Mouse (Mus musculus) G1E (cell line): ENCODE data around the gene Lrrc1. TPM values are rescaled to one million over a fixed set of nuclear protein-coding genes. Genes with fewer than 3 reads are reported as not detected.

Source experiments
- ATAC-seq: 2 replicates; pipeline ENCODE4 v1.8.0; 2016; ENCODE audit warnings: mild to moderate bottlenecking; ENCODE audit not compliant: insufficient number of reproducible peaks, poor library complexity, low FRiP score, severe bottlenecking; ENCODE audit errors: extremely low read depth
- DNase-seq: peaks from one replicate; pipeline ENCODE4 v3.0.0; 2012; ENCODE audit warnings: low spot score
- H3K27me3 ChIP-seq: 2 replicates; pipeline ENCODE4 v1.6.1; 2012; ENCODE audit warnings: mild to moderate bottlenecking, low read length, inconsistent platforms; ENCODE audit not compliant: insufficient read depth
- H3K36me3 ChIP-seq: replicated peaks from 2 replicates; pipeline ENCODE3; 2012; ENCODE audit warnings: mild to moderate bottlenecking, inconsistent platforms
- H3K4me1 ChIP-seq: 2 replicates; pipeline ENCODE4 v1.6.1; 2012; ENCODE audit warnings: low read depth, low read length, inconsistent platforms, mixed read lengths; ENCODE audit not compliant: insufficient read depth
- H3K4me3 ChIP-seq: 2 replicates; pipeline ENCODE4 v1.5.1; 2012; ENCODE audit warnings: low read depth, mild to moderate bottlenecking, inconsistent platforms, low read length, moderate library complexity, mixed read lengths
- H3K9me3 ChIP-seq: replicated peaks from 2 replicates; pipeline ENCODE4 v1.6.1; 2012; ENCODE audit warnings: inconsistent platforms
- CTCF ChIP-seq: IDR thresholded peaks from 2 replicates; pipeline ENCODE4 v1.5.1; 2012; ENCODE audit warnings: low read depth, low read length, inconsistent platforms, mixed read lengths
- GATA1 ChIP-seq: IDR thresholded peaks from 2 replicates; pipeline ENCODE4 v1.6.1; 2012; ENCODE audit warnings: borderline replicate concordance, low read length, inconsistent platforms, mixed read lengths
- GATA2 ChIP-seq: IDR thresholded peaks from 2 replicates; pipeline ENCODE4 v1.6.1; 2012; ENCODE audit warnings: low read depth, low read length, inconsistent platforms, borderline replicate concordance
- POLR2AphosphoS5 ChIP-seq: IDR thresholded peaks from 2 replicates; pipeline ENCODE4 v1.6.1; 2012; ENCODE audit warnings: low read depth, low read length, inconsistent platforms; ENCODE audit not compliant: insufficient replicate concordance
- TAL1 ChIP-seq: conservative IDR thresholded peaks from 2 replicates; pipeline ENCODE4 v1.6.1; 2012; ENCODE audit warnings: low read depth, low read length, inconsistent platforms, mixed read lengths
- polyA plus RNA-seq: library from polyadenylated mRNA; stranded (reverse); fragments of >175 nt; gene quantifications from 2 replicates; pipeline ENCODE4 v1.2.3, GENCODE M21; 2012
- total RNA-seq, 2 experiments: library from RNA; stranded (forward) in 1 of 2; stranded (reverse) in 1 of 2; fragments of 200-1000 nt in 1 of 2; fragments of >200 nt in 1 of 2; fragmentation: Nextera tagmentation in 1 of 2; gene quantifications; 2 replicates each; pipeline ENCODE4 v1.2.3; 2014 to 2017

Gene Lrrc1
- total and polyA plus RNA-seq, 3 experiments, result 0.16 TPM; not detected in 2

DNA sequence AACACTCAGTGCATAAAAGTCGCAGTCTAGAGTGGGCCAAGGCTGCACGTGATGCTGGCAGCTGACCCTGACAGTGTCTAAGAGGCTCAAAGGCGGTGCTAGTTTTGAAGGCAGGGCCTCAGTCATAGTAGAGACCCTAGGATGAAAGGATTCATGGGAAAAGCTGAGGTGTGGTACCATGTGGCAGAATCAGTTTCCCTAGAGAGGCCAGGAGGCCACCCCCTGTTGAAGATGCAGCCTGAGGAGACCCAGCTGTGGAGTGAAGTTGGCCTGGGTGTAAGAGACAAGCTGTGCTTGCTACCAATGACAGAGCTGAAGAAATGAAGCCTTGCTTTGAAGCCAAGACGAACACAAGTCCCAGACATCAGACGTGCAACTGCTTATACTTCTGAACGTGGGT lies 107.5 kb downstream of the Lrrc1 start:
- ATAC-seq (no peak), DNase-seq (no peak)
- TF ChIP-seq TAL1 (no peak), CTCF (no peak), POLR2AphosphoS5 (no peak), GATA2 (no peak), GATA1 (no peak)
- H3K4me1 ChIP-seq, result no peaks in the 10 kb centered on the region
- no peaks in the 10 kb centered on the region for H3K27me3 ChIP-seq
- H3K4me3 ChIP-seq, result no peak overlapping the region
- H3K9me3 ChIP-seq, result peaks cover 53% of the 10 kb centered on the region
- H3K36me3 ChIP-seq, result no peaks in the 10 kb centered on the region

DNA sequence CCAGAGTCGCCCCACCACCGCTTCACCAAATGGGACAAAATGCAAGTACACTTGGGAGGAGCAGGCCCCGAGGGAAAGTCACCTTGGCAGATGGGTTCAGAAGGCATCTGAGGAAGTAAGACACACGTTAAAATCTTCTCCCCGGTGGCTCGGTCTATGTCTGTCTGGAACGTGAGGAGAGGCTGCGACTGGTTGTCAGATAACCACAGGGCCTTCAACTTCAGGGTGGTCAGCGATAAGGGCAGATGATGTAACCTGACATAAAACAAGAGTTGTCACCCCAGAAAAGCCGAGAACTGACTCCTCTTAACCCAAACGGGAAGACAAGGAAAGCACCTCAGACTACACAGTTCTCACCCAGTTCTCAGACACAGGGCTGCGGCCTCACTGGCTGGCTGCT lies 109.7 kb downstream of the Lrrc1 start:
- no peaks in the 10 kb centered on the region for H3K36me3 ChIP-seq
- DNase-seq (no peak), ATAC-seq (no peak)
- no peak overlapping the region for H3K4me3 ChIP-seq
- no peaks in the 10 kb centered on the region; the same call in 1 of the 2 replicates for H3K27me3 ChIP-seq
- TF ChIP-seq POLR2AphosphoS5 (no peak), CTCF (no peak)
- H3K4me1 ChIP-seq, result no peaks in the 10 kb centered on the region
- peaks cover 52% of the 10 kb centered on the region for H3K9me3 ChIP-seq

GRCm38 (mm10) chr9:77433476-77433875 lies 111.2 kb downstream of the Lrrc1 start:
- no peak for TF ChIP-seq CTCF
- no peak overlapping the region for H3K4me3 ChIP-seq
- ATAC-seq (no peak), DNase-seq (no peak)
- peaks cover 55% of the 10 kb centered on the region for H3K9me3 ChIP-seq
- no peaks in the 10 kb centered on the region for H3K36me3 ChIP-seq
- no peaks in the 10 kb centered on the region for H3K4me1 ChIP-seq
- no peaks in the 10 kb centered on the region; the same call in 1 of the 2 replicates for H3K27me3 ChIP-seq

DNA sequence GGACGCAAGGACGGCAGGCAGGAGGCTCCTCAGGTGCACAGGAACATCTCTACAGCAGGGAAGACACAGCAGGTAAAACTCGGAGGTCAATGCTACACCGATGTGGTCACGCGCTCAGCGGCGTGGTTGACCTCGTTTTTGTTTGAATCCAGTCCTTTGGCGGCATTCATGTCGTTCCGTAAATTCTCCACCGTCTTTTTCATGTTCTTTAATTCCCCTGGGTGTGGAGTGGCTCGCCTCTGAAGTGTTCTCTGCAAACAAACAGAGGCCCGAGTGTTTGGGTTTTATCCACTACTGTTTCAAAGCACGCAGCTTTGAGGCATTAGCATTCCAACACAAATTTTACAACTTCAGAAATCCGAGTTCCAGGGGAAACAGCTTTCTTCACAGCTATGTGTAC lies 112.6 kb downstream of the Lrrc1 start:
- Histone ChIP-seq H3K36me3 (no peaks in the 10 kb centered on the region), H3K9me3 (peaks cover 57% of the 10 kb centered on the region), H3K4me1 (no peaks in the 10 kb centered on the region), H3K4me3 (peak overlapping the region; percentile 48; the same call in 1 of the 2 replicates), H3K27me3 (no peaks in the 10 kb centered on the region; the same call in 1 of the 2 replicates)
- ATAC-seq (no peak), DNase-seq (no peak)
- TF ChIP-seq GATA2 (no peak), POLR2AphosphoS5 (no peak), CTCF (no peak), TAL1 (no peak), GATA1 (no peak)

DNA sequence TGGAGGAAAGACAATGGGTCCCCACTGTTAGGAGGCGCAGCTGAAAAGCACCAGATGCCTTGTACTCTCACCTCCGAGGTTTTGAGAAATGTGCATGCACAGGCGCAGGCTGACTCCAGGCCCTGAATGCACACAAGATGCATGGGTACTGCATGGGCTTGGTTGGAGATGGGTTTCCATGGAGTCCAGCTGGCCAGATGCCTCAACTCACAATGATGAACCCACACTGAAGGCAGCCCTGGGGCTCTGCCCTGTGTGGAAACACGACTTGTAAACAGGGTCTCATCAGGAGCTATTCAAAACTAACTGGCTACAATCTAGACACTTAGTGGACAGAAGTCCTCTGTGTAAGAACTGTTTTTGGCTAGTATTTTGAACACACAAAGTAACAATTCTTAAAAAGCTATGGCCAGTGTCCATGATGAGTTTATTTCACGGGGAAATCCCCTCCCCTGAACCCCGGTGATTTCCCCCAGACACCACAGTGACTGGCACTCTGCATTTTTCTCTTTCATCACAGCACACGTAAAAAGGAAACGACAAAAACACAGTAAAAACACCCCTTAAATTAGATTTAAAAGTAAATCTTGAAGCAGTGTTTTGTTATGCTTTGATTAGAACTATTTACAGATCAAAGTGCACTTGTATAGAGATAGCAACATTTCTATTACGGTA lies 114.1 kb downstream of the Lrrc1 start:
- H3K27me3 ChIP-seq, result no peaks in the 10 kb centered on the region; the same call in 1 of the 2 replicates
- TF ChIP-seq TAL1 (no peak), POLR2AphosphoS5 (no peak), GATA1 (no peak)
- H3K4me1 ChIP-seq, result no peaks in the 10 kb centered on the region
- no peaks in the 10 kb centered on the region for H3K36me3 ChIP-seq
- H3K9me3 ChIP-seq, result peaks cover 65% of the 10 kb centered on the region
- no peak overlapping the region for H3K4me3 ChIP-seq
- DNase-seq (no peak), ATAC-seq (no peak)

- H3K4me1 ChIP-seq, result no peaks in the 10 kb centered on the region
- no peak overlapping the region for H3K4me3 ChIP-seq
- ATAC-seq, result no peak
- H3K36me3 ChIP-seq, result no peaks in the 10 kb centered on the region
- H3K9me3 ChIP-seq, result peaks cover 68% of the 10 kb centered on the region
- H3K27me3 ChIP-seq, result no peaks in the 10 kb centered on the region; the same call in 1 of the 2 replicates
- DNase-seq, result no peak
- no peak for TF ChIP-seq CTCF
- TF ChIP-seq TAL1, result no peak
- TF ChIP-seq GATA2, result no peak
- no peak for TF ChIP-seq GATA1
- TF ChIP-seq POLR2AphosphoS5, result no peak
Observed at GRCm38 (mm10) chr9:77429230-77430015, 115.2 kb downstream of the Lrrc1 start.
